Mouse (Mus musculus) myocyte (in vitro differentiated cells): ENCODE measurements around the gene Dnajc5. TPM values are rescaled to one million over a fixed set of nuclear protein-coding genes. Genes with fewer than 3 reads are reported as not detected.

Experiments used
- H3K27me3 ChIP-seq: one replicate; pipeline ENCODE4 v1.6.1; 2011; ENCODE audit not compliant: control insufficient read depth, insufficient read depth, insufficient read length
- H3K36me3 ChIP-seq: one replicate; pipeline ENCODE4 v1.6.1; 2011; ENCODE audit not compliant: control insufficient read depth, insufficient read depth
- H3K4me2 ChIP-seq: one replicate; pipeline ENCODE4 v1.6.1; 2011; ENCODE audit warnings: low read depth, control low read depth
- H3K4me3 ChIP-seq: one replicate; pipeline ENCODE4 v1.5.1; 2011; ENCODE audit warnings: mild to moderate bottlenecking, control low read depth, moderate library complexity
- H3K79me2 ChIP-seq: one replicate; pipeline ENCODE4 v1.6.1; 2011; ENCODE audit not compliant: control insufficient read depth, insufficient read depth
- H3ac ChIP-seq: one replicate; pipeline ENCODE4 v1.6.1; 2011; ENCODE audit not compliant: control insufficient read depth, insufficient read length
- CEBPB ChIP-seq: IDR thresholded peaks from 2 replicates; pipeline ENCODE4 v1.6.1; 2011; ENCODE audit warnings: mild to moderate bottlenecking, moderate library complexity; ENCODE audit not compliant: poor library complexity, insufficient read depth, severe bottlenecking
- E2F4 ChIP-seq: IDR thresholded peaks from one replicate; pipeline ENCODE4 v1.6.1; 2011; ENCODE audit warnings: mild to moderate bottlenecking, control low read depth, moderate library complexity; ENCODE audit not compliant: insufficient read depth
- MAX ChIP-seq: IDR thresholded peaks from one replicate; pipeline ENCODE4 v1.6.1; 2011; ENCODE audit warnings: low read depth, mild to moderate bottlenecking, control low read depth
- MYOD1 ChIP-seq, 3 experiments: IDR thresholded peaks; one replicate each; pipeline ENCODE4 v1.6.1; 2011; ENCODE audit warnings: control low read depth in 2 of 3, low read depth in 2 of 3, mild to moderate bottlenecking in 2 of 3, moderate library complexity in 1 of 3; ENCODE audit not compliant: insufficient read length in 2 of 3, control insufficient read depth in 1 of 3
- MYOG ChIP-seq, 3 experiments: IDR thresholded peaks; one replicate each; pipeline ENCODE4 v1.6.1; 2011; ENCODE audit warnings: control low read depth in 2 of 3, low read depth in 2 of 3, mild to moderate bottlenecking in 2 of 3; ENCODE audit not compliant: insufficient read length in 2 of 3, control insufficient read depth in 1 of 3, insufficient read depth in 1 of 3
- POLR2A ChIP-seq: IDR thresholded peaks from one replicate; pipeline ENCODE4 v1.6.1; 2011; ENCODE audit warnings: low read depth, mild to moderate bottlenecking, control low read depth, moderate library complexity; ENCODE audit not compliant: insufficient read length
- POLR2AphosphoS2 ChIP-seq: IDR thresholded peaks from one replicate; pipeline ENCODE4 v1.6.1; 2011; ENCODE audit warnings: low read depth, control low read depth; ENCODE audit not compliant: insufficient read length
- REST ChIP-seq: IDR thresholded peaks from one replicate; pipeline ENCODE4 v1.6.1; 2011; ENCODE audit warnings: mild to moderate bottlenecking, control low read depth, moderate library complexity; ENCODE audit not compliant: insufficient read depth, insufficient read length
- SRF ChIP-seq: IDR thresholded peaks from one replicate; pipeline ENCODE4 v1.6.1; 2011; ENCODE audit warnings: low read depth; ENCODE audit not compliant: control insufficient read depth, insufficient read length
- TCF12 ChIP-seq: IDR thresholded peaks from one replicate; pipeline ENCODE4 v1.6.1; 2011; ENCODE audit warnings: mild to moderate bottlenecking, control low read depth; ENCODE audit not compliant: poor library complexity, insufficient read depth, severe bottlenecking
- TCF3 ChIP-seq: IDR thresholded peaks from one replicate; pipeline ENCODE4 v1.6.1; 2011; ENCODE audit warnings: low read depth, control low read depth; ENCODE audit not compliant: insufficient read length
- USF1 ChIP-seq: IDR thresholded peaks from one replicate; pipeline ENCODE4 v1.6.1; 2011; ENCODE audit warnings: low read depth, mild to moderate bottlenecking, control low read depth, moderate library complexity
- polyA plus RNA-seq: library from polyadenylated mRNA; unstranded; fragments of >200 nt; fragmentation: generic; extraction: Trizol; gene quantifications from one replicate; pipeline ENCODE4 v1.2.1, GENCODE M21; 2012; ENCODE audit warnings: missing spikeins

Dnajc5 gene
- polyA plus RNA-seq, 1 experiment = 67.7 TPM

DNA sequence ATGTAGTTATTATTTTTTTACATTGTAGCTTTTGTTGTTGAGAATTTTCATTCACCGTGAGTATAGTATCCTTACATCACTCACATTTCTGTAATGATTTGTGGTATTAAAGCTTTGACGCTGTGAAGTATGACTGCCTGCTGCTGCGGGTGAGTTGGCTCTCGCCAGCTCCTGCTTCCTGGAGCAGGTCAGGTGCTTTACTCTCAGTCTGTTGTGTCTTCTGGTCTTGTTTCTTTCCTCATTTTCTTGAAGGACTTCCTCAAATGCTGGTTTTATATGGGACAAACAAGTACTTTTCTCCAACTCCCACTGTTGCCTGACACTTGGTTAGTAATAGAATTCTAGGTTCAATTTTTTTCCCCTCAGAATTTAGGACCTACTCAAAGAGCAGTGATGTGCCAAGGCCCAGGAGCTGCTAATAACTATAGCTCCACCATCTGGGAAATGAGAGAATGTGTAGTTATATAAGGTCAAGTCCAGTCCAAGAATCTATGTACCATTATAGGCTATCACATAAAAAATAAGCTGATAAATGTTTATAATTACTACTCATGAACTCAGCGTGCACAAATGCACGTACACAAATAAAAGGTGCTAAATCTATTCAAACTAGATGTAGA lies 21.6 kb downstream of the Dnajc5 start:
- Histone ChIP-seq H3K4me3 (no peak overlapping the region), H3ac (no peak overlapping the region), H3K27me3 (no peaks in the 10 kb centered on the region), H3K79me2 (peaks cover 91% of the 10 kb centered on the region), H3K4me2 (no peak overlapping the region), H3K36me3 (peaks cover 2% of the 10 kb centered on the region)
- TF ChIP-seq USF1 (no peak), CEBPB (no peak), TCF12 (no peak), MYOD1 (IDR thresholded peaks at IDR 0.05; ENCODE audit: control insufficient read depth in 1 of 3, insufficient read length in 2 of 3, low read depth in 2 of 3) (no peak), POLR2A (no peak), TCF3 (no peak), E2F4 (no peak), MYOG (IDR thresholded peaks at IDR 0.05; ENCODE audit: control insufficient read depth in 1 of 3, insufficient read depth in 1 of 3, insufficient read length in 2 of 3, low read depth in 2 of 3) (no peak), SRF (no peak), REST (no peak), POLR2AphosphoS2 (no peak), MAX (no peak)

DNA sequence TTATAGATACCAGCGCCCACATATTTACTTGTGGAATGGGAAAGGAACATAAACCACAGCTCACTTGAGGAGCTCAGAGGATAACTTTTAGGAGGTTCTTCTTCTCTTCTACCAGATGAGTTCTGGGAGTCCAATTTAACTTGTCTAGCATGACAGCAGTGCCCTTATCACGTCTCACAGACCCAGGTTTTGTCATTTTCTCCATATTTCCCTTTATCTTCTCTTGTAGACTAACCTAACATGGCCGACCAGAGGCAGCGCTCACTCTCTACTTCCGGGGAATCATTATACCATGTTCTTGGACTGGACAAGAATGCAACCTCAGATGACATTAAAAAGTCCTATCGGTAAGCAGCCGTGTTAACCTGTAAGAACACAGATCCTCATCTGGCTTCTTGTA lies 25.9 kb downstream of the Dnajc5 start:
- no peak overlapping the region for H3K4me2 ChIP-seq
- H3K79me2 ChIP-seq = peaks cover 53% of the 10 kb centered on the region
- no peak overlapping the region for H3ac ChIP-seq
- H3K27me3 ChIP-seq = no peaks in the 10 kb centered on the region
- TF ChIP-seq MYOG (IDR thresholded peaks at IDR 0.05; ENCODE audit: control insufficient read depth in 1 of 3, insufficient read depth in 1 of 3, insufficient read length in 2 of 3, low read depth in 2 of 3) = no peak
- no peak for TF ChIP-seq E2F4
- no peak for TF ChIP-seq TCF12
- no peak for TF ChIP-seq MYOD1 (IDR thresholded peaks at IDR 0.05; ENCODE audit: control insufficient read depth in 1 of 3, insufficient read length in 2 of 3, low read depth in 2 of 3)
- no peak for TF ChIP-seq POLR2AphosphoS2
- no peak for TF ChIP-seq CEBPB
- TF ChIP-seq SRF = no peak
- no peak for TF ChIP-seq POLR2A
- no peak for TF ChIP-seq USF1
- no peak for TF ChIP-seq TCF3
- no peak for TF ChIP-seq REST
- no peak for TF ChIP-seq MAX
- no peak overlapping the region for H3K4me3 ChIP-seq
- peaks cover 27% of the 10 kb centered on the region for H3K36me3 ChIP-seq

DNA sequence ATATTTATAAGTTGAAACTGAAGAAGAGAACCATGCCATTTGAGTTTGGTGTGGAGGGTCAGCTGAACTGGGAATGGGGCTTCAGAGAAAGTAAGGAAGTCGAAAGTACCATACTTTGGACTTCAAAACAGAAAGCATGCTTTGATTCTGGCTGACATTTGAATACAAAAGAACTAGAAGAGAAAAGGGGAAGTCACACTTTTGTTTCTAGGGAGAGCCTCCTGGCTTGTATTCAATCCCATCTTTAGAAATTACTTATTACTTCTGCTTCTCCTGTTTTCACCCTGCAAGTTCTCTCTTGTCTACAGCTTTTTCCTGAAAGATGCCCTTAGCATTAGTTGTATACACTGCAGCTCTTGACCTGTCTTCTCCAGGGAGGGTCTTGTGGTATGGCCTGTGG lies 27.9 kb downstream of the Dnajc5 start:
- H3K4me2 ChIP-seq = no peak overlapping the region
- TF ChIP-seq TCF3 = no peak
- TF ChIP-seq TCF12 = no peak
- TF ChIP-seq MYOG (IDR thresholded peaks at IDR 0.05; ENCODE audit: control insufficient read depth in 1 of 3, insufficient read depth in 1 of 3, insufficient read length in 2 of 3, low read depth in 2 of 3) = no peak
- TF ChIP-seq CEBPB = no peak
- TF ChIP-seq E2F4 = no peak
- no peak for TF ChIP-seq MYOD1 (IDR thresholded peaks at IDR 0.05; ENCODE audit: control insufficient read depth in 1 of 3, insufficient read length in 2 of 3, low read depth in 2 of 3)
- TF ChIP-seq POLR2AphosphoS2 = no peak
- H3ac ChIP-seq = no peak overlapping the region
- no peak overlapping the region for H3K4me3 ChIP-seq
- H3K27me3 ChIP-seq = no peaks in the 10 kb centered on the region
- peaks cover 38% of the 10 kb centered on the region for H3K36me3 ChIP-seq
- H3K79me2 ChIP-seq = peaks cover 32% of the 10 kb centered on the region

DNA sequence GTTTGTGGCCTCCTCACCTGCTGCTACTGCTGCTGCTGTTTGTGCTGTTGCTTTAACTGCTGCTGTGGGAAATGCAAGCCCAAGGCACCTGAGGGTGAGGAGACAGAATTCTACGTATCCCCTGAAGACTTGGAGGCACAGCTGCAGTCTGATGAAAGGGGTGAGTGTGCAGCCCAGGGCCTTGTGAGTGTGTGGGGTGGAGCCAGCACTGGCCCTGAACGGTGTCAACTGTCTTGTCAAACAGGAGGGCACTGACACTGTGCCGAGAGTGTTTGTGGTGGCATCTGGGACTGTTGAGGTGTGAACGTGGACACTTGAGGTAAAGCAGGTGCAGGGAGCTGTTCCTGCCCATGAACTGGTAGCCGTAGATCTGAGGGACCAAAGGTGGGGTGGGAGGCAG lies 28.4 kb downstream of the Dnajc5 start:
- Histone ChIP-seq H3K27me3 (no peaks in the 10 kb centered on the region), H3K4me2 (no peak overlapping the region), H3K79me2 (peaks cover 27% of the 10 kb centered on the region), H3ac (no peak overlapping the region), H3K4me3 (no peak overlapping the region), H3K36me3 (peaks cover 38% of the 10 kb centered on the region)
- TF ChIP-seq MYOD1 (IDR thresholded peaks at IDR 0.05; ENCODE audit: control insufficient read depth in 1 of 3, insufficient read length in 2 of 3, low read depth in 2 of 3) (peak; percentile 17 to 89 (median 68)), TCF12 (peak; percentile 34), POLR2AphosphoS2 (no peak), CEBPB (no peak), MYOG (IDR thresholded peaks at IDR 0.05; ENCODE audit: control insufficient read depth in 1 of 3, insufficient read depth in 1 of 3, insufficient read length in 2 of 3, low read depth in 2 of 3) (peak; percentile 7 to 93 (median 80))

DNA sequence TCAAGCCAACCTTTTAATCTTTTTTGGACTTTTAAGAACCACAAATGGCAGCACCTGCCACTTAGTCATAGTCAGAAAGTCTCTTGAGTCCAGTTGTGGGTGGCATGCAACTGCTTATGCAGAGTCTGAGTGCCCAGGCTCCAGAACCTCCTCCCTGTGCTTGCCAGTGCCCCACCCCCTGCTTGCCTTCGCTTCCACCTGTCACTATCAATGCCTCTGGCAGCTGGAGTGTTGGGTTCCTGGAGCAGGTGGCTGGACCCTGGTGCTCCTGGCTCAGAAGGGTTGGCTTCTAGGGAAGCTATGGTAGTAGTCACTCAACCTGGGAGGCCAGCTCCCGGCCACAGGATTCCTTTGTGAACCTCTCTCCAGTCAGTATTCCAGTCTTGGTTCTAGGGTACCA lies 29.9 kb downstream of the Dnajc5 start:
- Histone ChIP-seq H3K4me3 (no peak overlapping the region), H3K36me3 (peaks cover 38% of the 10 kb centered on the region), H3K79me2 (peaks cover 12% of the 10 kb centered on the region), H3ac (no peak overlapping the region), H3K27me3 (no peaks in the 10 kb centered on the region), H3K4me2 (no peak overlapping the region)
- no peak for TF ChIP-seq MAX
- peak; percentile 96 for TF ChIP-seq TCF3
- no peak for TF ChIP-seq CEBPB
- TF ChIP-seq SRF = no peak
- TF ChIP-seq POLR2AphosphoS2 = no peak
- TF ChIP-seq E2F4 = no peak
- TF ChIP-seq REST = no peak
- TF ChIP-seq TCF12 = peak; percentile 96
- no peak for TF ChIP-seq USF1
- peak; percentile 91 to 98 (median 98) for TF ChIP-seq MYOG (IDR thresholded peaks at IDR 0.05; ENCODE audit: control insufficient read depth in 1 of 3, insufficient read depth in 1 of 3, insufficient read length in 2 of 3, low read depth in 2 of 3)
- peak; percentile 90 to 98 (median 94) for TF ChIP-seq MYOD1 (IDR thresholded peaks at IDR 0.05; ENCODE audit: control insufficient read depth in 1 of 3, insufficient read length in 2 of 3, low read depth in 2 of 3)
- TF ChIP-seq POLR2A = no peak
